Mouse (Mus musculus): ENCODE results near the gene Cks1b. TPM values are rescaled to one million over a fixed set of nuclear protein-coding genes. Genes with fewer than 3 reads are reported as not detected.

Gene Cks1b
- polyA plus RNA-seq, 1 experiment from 2014 or later, result 380 TPM

GRCm38 (mm10) chr3:89384331-89385076 lies 33.7 kb downstream of the Cks1b start:
- Histone ChIP-seq H3K4me3 (ENCODE audit: low read depth, low read length) (no peak overlapping the region), H3K27ac (replicated peaks; ENCODE audit: low read depth, low read length) (no peak overlapping the region; the same call in 1 of the 2 replicates), H3K4me2 (ENCODE audit: low read depth, low read length) (peak overlapping the region; percentile 7; the same call in 1 of the 2 replicates), H3K9ac (ENCODE audit: low read depth, low read length) (0 out of 2 replicates have a peak overlapping the region, but pooled peaks have one; percentile 19), H3K36me3 (ENCODE audit: control insufficient read depth, insufficient read depth, low read length) (0 out of 2 replicates have a peak, but pooled peaks cover under 1% of the 10 kb centered on the region), H3K27me3 (replicated peaks; ENCODE audit: control insufficient read depth, insufficient read depth, low read length) (no peaks in the 10 kb centered on the region), H3K4me1 (ENCODE audit: control insufficient read depth, insufficient read depth, low read length) (peaks cover 13% of the 10 kb centered on the region; the same call in 1 of the 2 replicates), H3K9me3 (ENCODE audit: control insufficient read depth, low read length) (no peaks in the 10 kb centered on the region)
- ATAC-seq (ENCODE audit: low read depth) (peak; percentile 38; the same call in 1 of the 2 replicates), DNase-seq (ENCODE audit: low spot score) (no peak)
- 57% methylated on average over 9 of the region's 12 CpGs for WGBS

- no peak overlapping the region for H3K4me2 ChIP-seq (ENCODE audit: low read depth, low read length)
- no peak overlapping the region for H3K4me3 ChIP-seq (ENCODE audit: low read depth, low read length)
- 76% methylated on average over 5 of the region's 5 CpGs for WGBS
- peaks cover 13% of the 10 kb centered on the region; the same call in 1 of the 2 replicates for H3K4me1 ChIP-seq (ENCODE audit: control insufficient read depth, insufficient read depth, low read length)
- DNase-seq (ENCODE audit: low spot score) (no peak), ATAC-seq (ENCODE audit: low read depth) (no peak)
- no peak overlapping the region for H3K27ac ChIP-seq (replicated peaks; ENCODE audit: low read depth, low read length)
- H3K9me3 ChIP-seq (ENCODE audit: control insufficient read depth, low read length), result no peaks in the 10 kb centered on the region
- H3K36me3 ChIP-seq (ENCODE audit: control insufficient read depth, insufficient read depth, low read length), result 0 out of 2 replicates have a peak, but pooled peaks cover 5% of the 10 kb centered on the region
- no peaks in the 10 kb centered on the region for H3K27me3 ChIP-seq (replicated peaks; ENCODE audit: control insufficient read depth, insufficient read depth, low read length)
- H3K9ac ChIP-seq (ENCODE audit: low read depth, low read length), result no peak overlapping the region
These were observed 34.4 kb downstream of the Cks1b start for GRCm38 (mm10) chr3:89383651-89384255.

GRCm38 (mm10) chr3:89382950-89383349 lies 35.2 kb downstream of the Cks1b start:
- no peaks in the 10 kb centered on the region for H3K9me3 ChIP-seq (ENCODE audit: control insufficient read depth, low read length)
- DNase-seq (ENCODE audit: low spot score), result no peak
- 0 out of 2 replicates have a peak, but pooled peaks cover 5% of the 10 kb centered on the region for H3K36me3 ChIP-seq (ENCODE audit: control insufficient read depth, insufficient read depth, low read length)
- no peaks in the 10 kb centered on the region for H3K27me3 ChIP-seq (replicated peaks; ENCODE audit: control insufficient read depth, insufficient read depth, low read length)
- H3K27ac ChIP-seq (replicated peaks; ENCODE audit: low read depth, low read length), result no peak overlapping the region
- ATAC-seq (ENCODE audit: low read depth), result no peak
- H3K9ac ChIP-seq (ENCODE audit: low read depth, low read length), result no peak overlapping the region
- no peak overlapping the region for H3K4me2 ChIP-seq (ENCODE audit: low read depth, low read length)
- peaks cover 13% of the 10 kb centered on the region; the same call in 1 of the 2 replicates for H3K4me1 ChIP-seq (ENCODE audit: control insufficient read depth, insufficient read depth, low read length)
- WGBS, result 63% methylated on average over 5 of the region's 5 CpGs
- H3K4me3 ChIP-seq (ENCODE audit: low read depth, low read length), result no peak overlapping the region

GRCm38 (mm10) chr3:89382033-89382882 lies 35.9 kb downstream of the Cks1b start:
- Histone ChIP-seq H3K4me2 (ENCODE audit: low read depth, low read length) (no peak overlapping the region), H3K4me3 (ENCODE audit: low read depth, low read length) (no peak overlapping the region), H3K9ac (ENCODE audit: low read depth, low read length) (no peak overlapping the region), H3K36me3 (ENCODE audit: control insufficient read depth, insufficient read depth, low read length) (0 out of 2 replicates have a peak, but pooled peaks cover 5% of the 10 kb centered on the region), H3K27me3 (replicated peaks; ENCODE audit: control insufficient read depth, insufficient read depth, low read length) (no peaks in the 10 kb centered on the region), H3K27ac (replicated peaks; ENCODE audit: low read depth, low read length) (no peak overlapping the region), H3K9me3 (ENCODE audit: control insufficient read depth, low read length) (no peaks in the 10 kb centered on the region), H3K4me1 (ENCODE audit: control insufficient read depth, insufficient read depth, low read length) (peaks cover 13% of the 10 kb centered on the region; the same call in 1 of the 2 replicates)
- 84% methylated on average over 9 of the region's 9 CpGs for WGBS
- ATAC-seq (ENCODE audit: low read depth) (no peak), DNase-seq (ENCODE audit: low spot score) (no peak)

- 80% methylated on average over 11 of the region's 11 CpGs for WGBS
- Histone ChIP-seq H3K27me3 (replicated peaks; ENCODE audit: control insufficient read depth, insufficient read depth, low read length) (no peaks in the 10 kb centered on the region), H3K4me3 (ENCODE audit: low read depth, low read length) (no peak overlapping the region), H3K27ac (replicated peaks; ENCODE audit: low read depth, low read length) (no peak overlapping the region), H3K4me1 (ENCODE audit: control insufficient read depth, insufficient read depth, low read length) (0 out of 2 replicates have a peak, but pooled peaks cover 8% of the 10 kb centered on the region), H3K9ac (ENCODE audit: low read depth, low read length) (no peak overlapping the region), H3K9me3 (ENCODE audit: control insufficient read depth, low read length) (no peaks in the 10 kb centered on the region), H3K36me3 (ENCODE audit: control insufficient read depth, insufficient read depth, low read length) (0 out of 2 replicates have a peak, but pooled peaks cover 5% of the 10 kb centered on the region), H3K4me2 (ENCODE audit: low read depth, low read length) (no peak overlapping the region)
- DNase-seq (ENCODE audit: low spot score) (no peak), ATAC-seq (ENCODE audit: low read depth) (no peak)
These were observed 37.0 kb downstream of the Cks1b start for GRCm38 (mm10) chr3:89381233-89381632.

GRCm38 (mm10) chr3:89380711-89381110 lies 37.5 kb downstream of the Cks1b start:
- no peak overlapping the region for H3K4me2 ChIP-seq (ENCODE audit: low read depth, low read length)
- H3K27ac ChIP-seq (replicated peaks; ENCODE audit: low read depth, low read length), result no peak overlapping the region
- no peaks in the 10 kb centered on the region for H3K9me3 ChIP-seq (ENCODE audit: control insufficient read depth, low read length)
- H3K4me1 ChIP-seq (ENCODE audit: control insufficient read depth, insufficient read depth, low read length), result 0 out of 2 replicates have a peak, but pooled peaks cover 8% of the 10 kb centered on the region
- no peak overlapping the region for H3K9ac ChIP-seq (ENCODE audit: low read depth, low read length)
- ATAC-seq (ENCODE audit: low read depth) (no peak), DNase-seq (ENCODE audit: low spot score) (no peak)
- H3K36me3 ChIP-seq (ENCODE audit: control insufficient read depth, insufficient read depth, low read length), result 0 out of 2 replicates have a peak, but pooled peaks cover 5% of the 10 kb centered on the region
- 90% methylated on average over 17 of the region's 18 CpGs for WGBS
- H3K27me3 ChIP-seq (replicated peaks; ENCODE audit: control insufficient read depth, insufficient read depth, low read length), result no peaks in the 10 kb centered on the region
- H3K4me3 ChIP-seq (ENCODE audit: low read depth, low read length), result no peak overlapping the region

GRCm38 (mm10) chr3:89380291-89380690 lies 37.9 kb downstream of the Cks1b start:
- no peak overlapping the region for H3K4me2 ChIP-seq (ENCODE audit: low read depth, low read length)
- no peaks in the 10 kb centered on the region for H3K9me3 ChIP-seq (ENCODE audit: control insufficient read depth, low read length)
- no peak overlapping the region for H3K27ac ChIP-seq (replicated peaks; ENCODE audit: low read depth, low read length)
- 0 out of 2 replicates have a peak, but pooled peaks cover 3% of the 10 kb centered on the region for H3K4me1 ChIP-seq (ENCODE audit: control insufficient read depth, insufficient read depth, low read length)
- no peak for ATAC-seq (ENCODE audit: low read depth)
- H3K27me3 ChIP-seq (replicated peaks; ENCODE audit: control insufficient read depth, insufficient read depth, low read length), result no peaks in the 10 kb centered on the region
- DNase-seq (ENCODE audit: low spot score), result no peak
- H3K36me3 ChIP-seq (ENCODE audit: control insufficient read depth, insufficient read depth, low read length), result 0 out of 2 replicates have a peak, but pooled peaks cover 5% of the 10 kb centered on the region
- H3K9ac ChIP-seq (ENCODE audit: low read depth, low read length), result no peak overlapping the region
- H3K4me3 ChIP-seq (ENCODE audit: low read depth, low read length), result no peak overlapping the region
- 94% methylated on average over 14 of the region's 14 CpGs for WGBS

Measured in embryonic facial prominence, embryonic 14.5 days (tissue).